Mouse (Mus musculus) spleen, adult 2 months (tissue): Measurements from ENCODE around the gene Fbxo34.

Experiments
- CTCF ChIP-seq: fragments of 200-500 bp; IDR thresholded peaks from 2 replicates; pipeline ENCODE4 v1.5.1; 2011; ENCODE audit warnings: mild to moderate bottlenecking, inconsistent platforms; ENCODE audit not compliant: insufficient read depth, insufficient read length, insufficient replicate concordance; ENCODE audit errors: extremely low read depth
- POLR2A ChIP-seq: fragments of 200-500 bp; IDR thresholded peaks from 2 replicates; pipeline ENCODE4 v1.6.1; 2011; ENCODE audit warnings: low read depth, low read length, inconsistent platforms

DNA sequence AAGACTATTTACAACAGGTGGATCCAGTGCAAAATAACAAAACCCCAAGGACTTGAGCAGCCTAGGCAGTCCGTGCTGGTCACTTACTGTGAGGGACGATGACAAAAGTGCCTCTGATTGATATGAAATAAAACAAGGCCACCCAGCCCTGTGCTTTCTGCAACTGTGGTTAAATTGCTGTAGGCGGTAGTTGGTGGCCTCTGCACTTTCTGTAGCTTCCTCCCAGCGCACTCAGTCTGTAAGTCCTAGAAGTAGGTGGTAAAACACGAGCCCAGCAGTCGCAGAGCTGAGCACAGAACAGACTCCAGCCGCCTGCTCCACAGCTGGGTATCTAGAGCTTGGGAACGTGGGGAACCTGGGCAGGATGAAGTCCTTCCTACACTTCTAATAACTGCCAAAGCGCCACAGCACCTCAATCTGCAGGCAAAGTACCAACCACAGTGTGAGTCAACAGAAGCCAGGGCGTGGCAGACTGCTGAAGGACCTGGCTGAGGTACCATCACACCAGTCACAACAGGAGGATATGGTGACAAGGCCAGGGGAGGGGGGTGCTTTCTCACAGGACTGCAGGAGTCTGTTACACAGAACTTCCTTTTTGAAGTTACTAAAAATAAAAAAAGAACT is 91.2 kb downstream of the Fbxo34 start:
- TF ChIP-seq CTCF, result no peak
- no peak for TF ChIP-seq POLR2A
